Mouse (Mus musculus): ENCODE results near the gene Tas1r2. TPM values are rescaled to one million over a fixed set of nuclear protein-coding genes. Genes with fewer than 3 reads are reported as not detected.

Tas1r2 gene
- not detected for total RNA-seq (2021)
- long read RNA-seq, result 0 reads

- no peak for DNase-seq (ENCODE audit: low spot score in 2 of 2)
Observed at GRCm38 (mm10) chr4:139653238-139653637, at the start of gene Tas1r2. Gene Tas1r2 (plus strand): TSS chr4:139653538.

GRCm38 (mm10) chr4:139605216-139605615 is 48.1 kb upstream of the Tas1r2 start:
- DNase-seq (ENCODE audit: low spot score in 2 of 2), result no peak

GRCm38 (mm10) chr4:139606732-139607131 is 46.6 kb upstream of the Tas1r2 start:
- no peak for DNase-seq (ENCODE audit: low spot score in 2 of 2)

- DNase-seq (ENCODE audit: low spot score in 2 of 2), result no peak
Observed at GRCm38 (mm10) chr4:139608975-139609374, 44.4 kb upstream of the Tas1r2 start.

- DNase-seq (ENCODE audit: low spot score in 2 of 2), result no peak
Observed at GRCm38 (mm10) chr4:139610954-139611353, 42.4 kb upstream of the Tas1r2 start.

- peak; percentile 60 to 86 for DNase-seq (ENCODE audit: low spot score in 2 of 2)
Observed at GRCm38 (mm10) chr4:139611542-139611953, 41.8 kb upstream of the Tas1r2 start.

GRCm38 (mm10) chr4:139614524-139615260 is 38.6 kb upstream of the Tas1r2 start:
- no peak for DNase-seq (ENCODE audit: low spot score in 2 of 2)

- no peak for DNase-seq (ENCODE audit: low spot score in 2 of 2)
Observed at GRCm38 (mm10) chr4:139616276-139617000, 36.9 kb upstream of the Tas1r2 start.

GRCm38 (mm10) chr4:139617001-139617364 is 36.4 kb upstream of the Tas1r2 start:
- DNase-seq (ENCODE audit: low spot score in 2 of 2), result no peak

- no peak for DNase-seq (ENCODE audit: low spot score in 2 of 2)
Observed at GRCm38 (mm10) chr4:139619765-139620164, 33.6 kb upstream of the Tas1r2 start.

- DNase-seq (ENCODE audit: low spot score in 2 of 2), result peak; percentile 92 to 96
Observed at GRCm38 (mm10) chr4:139622373-139623282, 30.7 kb upstream of the Tas1r2 start, which contains the start of gene Aldh4a1. Gene Aldh4a1 (plus strand): TSS chr4:139622866.

- no peak for DNase-seq (ENCODE audit: low spot score in 2 of 2)
Observed at GRCm38 (mm10) chr4:139623434-139624115, 29.8 kb upstream of the Tas1r2 start.

GRCm38 (mm10) chr4:139624116-139624489 is 29.2 kb upstream of the Tas1r2 start:
- DNase-seq (ENCODE audit: low spot score in 2 of 2), result no peak

GRCm38 (mm10) chr4:139624706-139625105 is 28.6 kb upstream of the Tas1r2 start:
- DNase-seq (ENCODE audit: low spot score in 2 of 2), result peak; percentile 31 to 61

- DNase-seq (ENCODE audit: low spot score in 2 of 2), result no peak
Observed at GRCm38 (mm10) chr4:139627361-139627760, 26.0 kb upstream of the Tas1r2 start.

GRCm38 (mm10) chr4:139630171-139630570 is 23.2 kb upstream of the Tas1r2 start:
- DNase-seq (ENCODE audit: low spot score in 2 of 2), result no peak

- no peak for DNase-seq (ENCODE audit: low spot score in 2 of 2)
Observed at GRCm38 (mm10) chr4:139631141-139631540, 22.2 kb upstream of the Tas1r2 start.

GRCm38 (mm10) chr4:139631569-139632253 is 21.6 kb upstream of the Tas1r2 start:
- no peak for DNase-seq (ENCODE audit: low spot score in 2 of 2)

- no peak for DNase-seq (ENCODE audit: low spot score in 2 of 2)
Observed at GRCm38 (mm10) chr4:139632254-139632580, 21.1 kb upstream of the Tas1r2 start.

- DNase-seq (ENCODE audit: low spot score in 2 of 2), result peak; percentile 44 to 76
Observed at GRCm38 (mm10) chr4:139636373-139636772, 17.0 kb upstream of the Tas1r2 start.

Measured in layer of hippocampus, adult 18-20 months (tissue).